Comparison of ENCODE assay signal across 8 mouse cellular contexts in the genomic region with DNA sequence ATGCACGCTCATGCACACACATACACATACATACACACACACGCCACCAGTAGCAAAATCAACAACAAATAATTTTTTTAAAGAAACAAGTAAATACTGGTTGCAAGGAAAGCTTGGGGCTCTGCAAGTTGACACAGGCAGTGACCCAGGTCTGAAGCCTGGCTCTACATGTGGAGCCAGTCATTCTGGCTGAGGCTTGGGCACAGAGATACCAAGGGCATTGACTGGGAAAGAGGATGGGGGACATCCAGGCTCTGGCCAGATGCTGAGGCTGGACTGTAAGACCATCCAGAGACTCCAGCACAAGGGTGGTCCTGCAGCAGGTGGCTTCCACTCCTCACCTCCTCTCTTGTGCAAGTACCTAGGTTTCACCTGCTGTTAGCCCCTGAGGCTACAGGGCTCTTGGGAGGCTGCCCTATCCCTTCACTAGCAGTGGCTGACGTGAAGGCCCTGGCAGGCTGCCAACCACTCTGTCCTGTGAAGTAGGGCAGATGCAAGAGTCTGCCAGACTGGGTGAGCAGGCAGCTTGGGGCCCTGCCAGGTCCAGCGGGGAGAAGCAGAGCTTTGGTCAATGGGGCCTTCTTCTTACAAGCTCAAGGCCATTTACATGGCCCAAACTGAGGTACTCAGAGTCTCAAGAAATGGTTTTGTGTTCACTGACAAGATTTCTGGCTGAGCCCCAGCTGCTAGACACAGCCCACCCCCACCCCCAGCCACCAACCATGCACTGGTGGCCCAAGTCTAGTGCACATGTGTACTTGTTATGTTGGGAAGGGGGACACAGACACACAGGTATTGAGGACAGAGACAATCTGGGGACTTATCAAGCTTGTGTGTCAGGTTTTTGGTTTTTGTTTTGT. TPM values are rescaled to one million over a fixed set of nuclear protein-coding genes. Genes with fewer than 3 reads are reported as not detected.
DNase-seq lines count a peak whose midpoint lies in the region; ATAC-seq and TF ChIP-seq lines count a peak whose summit lies in the region.

No protein-coding gene starts in this region.

- H3K27ac ChIP-seq in lung, embryonic 15.5 days, result peak overlapping the region; percentile 79

- TF ChIP-seq CTCF in G1E (IDR thresholded peaks at IDR 0.05; ENCODE audit: low read depth, low read length), result no peak

- H3K27me3 ChIP-seq in G1E (ENCODE audit: insufficient read depth, low read length), result no peaks in the 10 kb centered on the region
- no peaks in the 10 kb centered on the region for H3K27me3 ChIP-seq in lung, embryonic 15.5 days

- H3K4me1 ChIP-seq in G1E (ENCODE audit: insufficient read depth, low read depth, low read length), result peaks cover 5% of the 10 kb centered on the region
- H3K4me1 ChIP-seq in lung, embryonic 15.5 days, result peaks cover 28% of the 10 kb centered on the region

- H3K4me3 ChIP-seq in G1E (ENCODE audit: low read depth, low read length), result no peak overlapping the region
- no peak overlapping the region for H3K4me3 ChIP-seq in lung, embryonic 15.5 days

- 47% methylated on average over 4 of the region's 4 CpGs for WGBS in lung, embryonic 15.5 days

- intact Hi-C loops in heart, postnatal 25 days (cut with DNase I), result no loop called here

- H3K9me3 ChIP-seq in G1E (replicated peaks), result no peaks in the 10 kb centered on the region
- H3K9me3 ChIP-seq in lung, embryonic 15.5 days, result no peaks in the 10 kb centered on the region

- no peak overlapping the region for H3K9ac ChIP-seq in lung, embryonic 15.5 days

- peaks cover 97% of the 10 kb centered on the region for H3K36me3 ChIP-seq in G1E (replicated peaks)
- no peaks in the 10 kb centered on the region for H3K36me3 ChIP-seq in lung, embryonic 15.5 days

- ATAC-seq in G1E (ENCODE audit: extremely low read depth, insufficient number of reproducible peaks, low FRiP score, poor library complexity, severe bottlenecking), result no peak
- peak; percentile 75 for ATAC-seq in frontal cortex, adult (ENCODE audit: low TSS enrichment)
- ATAC-seq in lung, embryonic 15.5 days (ENCODE audit: borderline replicate concordance, extremely low read depth, low FRiP score, low TSS enrichment), result peak; percentile 80
- no peak for ATAC-seq in megakaryocyte, adult 5-6 weeks (ENCODE audit: poor library complexity, severe bottlenecking)

- peak; percentile 53 for DNase-seq in G1E (ENCODE audit: low spot score)
- peak; percentile 78 for DNase-seq in cerebellum, adult 11 months
- peak; percentile 67 for DNase-seq in heart, postnatal 25 days (ENCODE audit: low spot score)
- DNase-seq in layer of hippocampus, adult 8-10 months (ENCODE audit: low spot score in 2 of 2), result peak; percentile 86 to 89
- peak; percentile 84 to 90 for DNase-seq in right cerebral cortex, adult 2 months (ENCODE audit: low spot score in 2 of 2)

- H3K4me2 ChIP-seq in lung, embryonic 15.5 days, result no peak overlapping the region

RNA-seq across cellular contexts. Expression of a gene that starts 46.9 kb away (rescaled TPM):
- total RNA-seq in G1E (2014; fragmentation: Nextera tagmentation) (not detected in 2 replicates), G1E (2017) (0.12 and 0.22 TPM in 2 replicates)
- polyA plus RNA-seq in G1E (2012), result not detected in 2 replicates
- total RNA-seq in heart, postnatal 25 days (2021), result not detected
- total RNA-seq in layer of hippocampus, adult 8-10 months (2022), result not detected
- polyA plus RNA-seq in lung, embryonic 15.5 days (2015; fragmentation: Nextera tagmentation; extraction: Ambion mirVana), result not detected in 2 replicates
- total RNA-seq in megakaryocyte, adult 5-6 weeks (2015), result not detected in 2 replicates
- not detected in 2 replicates for total RNA-seq in megakaryocyte, adult 5-6 weeks (2017)

RNA-seq across cellular contexts. Expression of a gene that starts 56.4 kb away (rescaled TPM):
- not detected in 2 replicates for total RNA-seq in G1E (2014; fragmentation: Nextera tagmentation)
- 0.22 TPM in 1 of 2 replicates, not detected in the other for total RNA-seq in G1E (2017)
- not detected in 2 replicates for polyA plus RNA-seq in G1E (2012)
- total RNA-seq in heart, postnatal 25 days (2021), result not detected
- total RNA-seq in layer of hippocampus, adult 8-10 months (2022), result not detected
- polyA plus RNA-seq in lung, embryonic 15.5 days (2015; fragmentation: Nextera tagmentation; extraction: Ambion mirVana), result not detected in 2 replicates
- not detected in 2 replicates for total RNA-seq in megakaryocyte, adult 5-6 weeks (2015)
- not detected in 2 replicates for total RNA-seq in megakaryocyte, adult 5-6 weeks (2017)

Comparison
In these comparisons a context has a peak if more than half of its experiments do, and no peak if none do; other contexts are left out.
1. ATAC-seq: peak in frontal cortex, adult (single experiment) and lung, embryonic 15.5 days (single experiment); none in G1E (single experiment) and megakaryocyte, adult 5-6 weeks (single experiment).
2. Peak in every context shown above with its lines, with median percentiles within 50 percentile points of each other: DNase-seq.